Mouse (Mus musculus) embryo, embryonic 10.5 days (tissue): ENCODE measurements around the gene Tmem269.

ENCODE experiments used
- DNase-seq: peaks from one replicate; pipeline ENCODE4 v3.0.0-alpha.2; 2015; ENCODE audit warnings: low spot score

The Tmem269 gene

GRCm38 (mm10) chr4:119180133-119180707 is 37.8 kb downstream of the Tmem269 start:
- no peak for DNase-seq

- DNase-seq = no peak
Measured at GRCm38 (mm10) chr4:119178331-119178730, 39.7 kb downstream of the Tmem269 start.

GRCm38 (mm10) chr4:119177702-119178101 is 40.3 kb downstream of the Tmem269 start:
- DNase-seq = no peak

GRCm38 (mm10) chr4:119173851-119174453 is 44.1 kb downstream of the Tmem269 start, which contains the start of gene Zfp691:
Gene Zfp691 (minus strand): TSS chr4:119174195.
- DNase-seq = peak; percentile 99

- DNase-seq = no peak
Measured at GRCm38 (mm10) chr4:119172919-119173650, 44.9 kb downstream of the Tmem269 start.

- DNase-seq = peak; percentile 94
Measured at GRCm38 (mm10) chr4:119167663-119168062, 50.4 kb downstream of the Tmem269 start.

- DNase-seq = no peak
Measured at GRCm38 (mm10) chr4:119167068-119167467, 50.9 kb downstream of the Tmem269 start.

- DNase-seq = no peak
Measured at GRCm38 (mm10) chr4:119165916-119166315, 52.1 kb downstream of the Tmem269 start.

- DNase-seq = no peak
Measured at GRCm38 (mm10) chr4:119162990-119163389, 55.0 kb downstream of the Tmem269 start.

- DNase-seq = no peak
Measured at GRCm38 (mm10) chr4:119161358-119161757, 56.7 kb downstream of the Tmem269 start.

- no peak for DNase-seq
Measured at GRCm38 (mm10) chr4:119157891-119158290, 60.1 kb downstream of the Tmem269 start.

GRCm38 (mm10) chr4:119157186-119157585 is 60.8 kb downstream of the Tmem269 start:
- peak; percentile 73 for DNase-seq
